Mouse (Mus musculus): Measurements from ENCODE around the gene Gm17949. TPM values are rescaled to one million over a fixed set of nuclear protein-coding genes. Genes with fewer than 3 reads are reported as not detected.

Gene Gm17949
- total and polyA plus RNA-seq, 3 experiments = 0.08 to 0.13 TPM; not detected in 1

DNA sequence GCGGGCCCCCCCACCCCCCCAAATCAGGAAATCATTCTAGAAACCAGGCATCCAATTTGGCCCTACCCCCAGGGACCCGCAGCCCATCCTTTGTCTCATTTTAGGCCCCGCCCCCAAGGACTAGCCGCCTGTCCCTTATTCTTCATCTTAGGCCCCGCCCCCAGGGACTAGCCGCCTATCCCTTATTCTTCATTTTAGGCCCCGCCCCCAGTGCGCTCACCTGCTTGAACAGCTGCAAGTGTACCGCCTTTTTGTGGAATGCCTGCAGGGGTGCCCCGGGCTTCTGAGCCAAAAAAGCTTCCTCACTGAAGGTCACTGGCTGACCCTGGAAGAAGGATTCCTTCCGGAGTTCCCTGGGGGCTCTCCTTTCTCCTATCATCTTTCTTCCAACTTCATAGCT lies 59.4 kb downstream of the Gm17949 start:
- TF ChIP-seq UBTF (IDR thresholded peaks at IDR 0.05; ENCODE audit: borderline replicate concordance, insufficient read depth, low read depth, low read length) (no peak), MYB (IDR thresholded peaks at IDR 0.05; ENCODE audit: low read depth, low read length) (no peak), POLR2A (IDR thresholded peaks at IDR 0.05; ENCODE audit: control insufficient read depth in 1 of 2, insufficient read depth in 1 of 2, low read depth in 1 of 2, low read length in 2 of 2, poor library complexity in 1 of 2) (no peak), CHD1 (IDR thresholded peaks at IDR 0.05; ENCODE audit: low read depth, low read length) (no peak), ELF1 (IDR thresholded peaks at IDR 0.05; ENCODE audit: low read depth, low read length) (no peak), ZC3H11A (IDR thresholded peaks at IDR 0.05; ENCODE audit: low read depth, low read length) (no peak), RCOR1 (IDR thresholded peaks at IDR 0.05; ENCODE audit: low read depth, low read length) (no peak), BHLHE40 (IDR thresholded peaks at IDR 0.05; ENCODE audit: borderline replicate concordance, low read depth, low read length) (no peak), USF1 (IDR thresholded peaks at IDR 0.05; ENCODE audit: low read depth, low read length) (no peak), SMC3 (IDR thresholded peaks at IDR 0.05; ENCODE audit: low read depth, low read length) (no peak), ZMIZ1 (IDR thresholded peaks at IDR 0.05; ENCODE audit: low read depth, low read length) (no peak)
- DNase-seq (ENCODE audit: low read depth, low spot score) = no peak

More for the DNA sequence above, 59.4 kb downstream of the Gm17949 start:
- no peak overlapping the region for H3K27ac ChIP-seq (ENCODE audit: control insufficient read depth, low read depth, low read length)
- H3K9ac ChIP-seq (ENCODE audit: control insufficient read depth, low read depth, low read length, poor library complexity, severe bottlenecking) = no peak overlapping the region
- H3K4me3 ChIP-seq (ENCODE audit: control insufficient read depth in 1 of 2, insufficient read depth in 1 of 2, low read depth in 2 of 2, low read length in 2 of 2) = no peak overlapping the region
- no peaks in the 10 kb centered on the region for H3K79me2 ChIP-seq (ENCODE audit: control insufficient read depth, insufficient read depth, low read length, poor library complexity)
- H3K9me3 ChIP-seq (replicated peaks; ENCODE audit: insufficient read depth, low read length) = no peaks in the 10 kb centered on the region
- peaks cover 0 to 5% of the 10 kb centered on the region in 2 experiments; a peak in 2 of 4 replicates for H3K4me1 ChIP-seq (ENCODE audit: control insufficient read depth in 1 of 2, insufficient read depth in 2 of 2, low read length in 2 of 2)
- peaks cover 0 to 8% of the 10 kb centered on the region in 2 experiments; a peak in 2 of 4 replicates for H3K36me3 ChIP-seq (ENCODE audit: control insufficient read depth in 1 of 2, insufficient read depth in 2 of 2, low read length in 2 of 2)
- no peaks in the 10 kb centered on the region for H3K27me3 ChIP-seq (ENCODE audit: control insufficient read depth in 1 of 2, insufficient read depth in 2 of 2, low read length in 2 of 2)

Other genes starting within 250 kb of the Gm17949 start
- gene Dus3l, start 246.7 kb upstream of the Gm17949 start, total RNA-seq (2012; rRNA removed) = 34.1 and 38.9 TPM in 2 replicates
- 10 to 100 TPM in 1 of 2 experiments, not detected in 1; 70.5 TPM for gene Dus3l, start 246.7 kb upstream of the Gm17949 start, polyA plus RNA-seq (2012; ENCODE audit: insufficient read depth in 1 of 2, insufficient read length in 2 of 2, low read depth in 1 of 2, low replicate concordance in 2 of 2, missing spikeins in 1 of 2)
- gene Prr22, start 241.2 kb upstream of the Gm17949 start, total RNA-seq (2012; rRNA removed) = 1.0 and 1.3 TPM in 2 replicates
- 1 to 10 TPM in 1 of 2 experiments, not detected in 1; 5.5 TPM for gene Prr22, start 241.2 kb upstream of the Gm17949 start, polyA plus RNA-seq (2012; ENCODE audit: insufficient read depth in 1 of 2, insufficient read length in 2 of 2, low read depth in 1 of 2, low replicate concordance in 2 of 2, missing spikeins in 1 of 2)
- 7.5 and 8.7 TPM in 2 replicates for gene Rfx2, start 180.5 kb upstream of the Gm17949 start, total RNA-seq (2012; rRNA removed)
- gene Rfx2, start 180.5 kb upstream of the Gm17949 start, polyA plus RNA-seq (2012; ENCODE audit: insufficient read depth in 1 of 2, insufficient read length in 2 of 2, low read depth in 1 of 2, low replicate concordance in 2 of 2, missing spikeins in 1 of 2) = 10 to 100 TPM in 1 of 2 experiments, not detected in 1; 29.2 TPM
- not detected in 2 replicates for gene Acsbg2, start 137.0 kb upstream of the Gm17949 start, total RNA-seq (2012; rRNA removed)
- gene Acsbg2, start 137.0 kb upstream of the Gm17949 start, polyA plus RNA-seq (2012; ENCODE audit: insufficient read depth in 1 of 2, insufficient read length in 2 of 2, low read depth in 1 of 2, low replicate concordance in 2 of 2, missing spikeins in 1 of 2) = not detected
- 0.26 and 0.27 TPM in 2 replicates for gene 1700061G19Rik, start 136.0 kb upstream of the Gm17949 start, total RNA-seq (2012; rRNA removed)
- under 1 TPM in 1 of 2 experiments, not detected in 1; 0.68 TPM for gene 1700061G19Rik, start 136.0 kb upstream of the Gm17949 start, polyA plus RNA-seq (2012; ENCODE audit: insufficient read depth in 1 of 2, insufficient read length in 2 of 2, low read depth in 1 of 2, low replicate concordance in 2 of 2, missing spikeins in 1 of 2)
- gene Mllt1, start 76.1 kb upstream of the Gm17949 start, total RNA-seq (2012; rRNA removed) = 21.7 and 25.0 TPM in 2 replicates
- gene Mllt1, start 76.1 kb upstream of the Gm17949 start, polyA plus RNA-seq (2012; ENCODE audit: insufficient read depth in 1 of 2, insufficient read length in 2 of 2, low read depth in 1 of 2, low replicate concordance in 2 of 2, missing spikeins in 1 of 2) = 10 to 100 TPM in 1 of 2 experiments, not detected in 1; 63.0 TPM
- gene Acer1, start 29.3 kb upstream of the Gm17949 start, total RNA-seq (2012; rRNA removed) = not detected in 2 replicates
- gene Acer1, start 29.3 kb upstream of the Gm17949 start, polyA plus RNA-seq (2012; ENCODE audit: insufficient read depth in 1 of 2, insufficient read length in 2 of 2, low read depth in 1 of 2, low replicate concordance in 2 of 2, missing spikeins in 1 of 2) = under 1 TPM in 1 of 2 experiments, not detected in 1; 0.03 TPM
- 177 TPM in 2 replicates for gene Clpp, start 21.2 kb upstream of the Gm17949 start, total RNA-seq (2012; rRNA removed)
- gene Clpp, start 21.2 kb upstream of the Gm17949 start, polyA plus RNA-seq (2012; ENCODE audit: insufficient read depth in 1 of 2, insufficient read length in 2 of 2, low read depth in 1 of 2, low replicate concordance in 2 of 2, missing spikeins in 1 of 2) = 100 to 1,000 TPM in 1 of 2 experiments, not detected in 1; 178 TPM
- 22.5 and 26.4 TPM in 2 replicates for gene Alkbh7, start 14.1 kb upstream of the Gm17949 start, total RNA-seq (2012; rRNA removed)
- 10 to 100 TPM in 1 of 2 experiments, not detected in 1; 18.9 TPM for gene Alkbh7, start 14.1 kb upstream of the Gm17949 start, polyA plus RNA-seq (2012; ENCODE audit: insufficient read depth in 1 of 2, insufficient read length in 2 of 2, low read depth in 1 of 2, low replicate concordance in 2 of 2, missing spikeins in 1 of 2)
- gene Pspn, start 11.5 kb upstream of the Gm17949 start, total RNA-seq (2012; rRNA removed) = not detected in 2 replicates
- 1 to 10 TPM in 1 of 2 experiments, not detected in 1; 1.0 TPM for gene Pspn, start 11.5 kb upstream of the Gm17949 start, polyA plus RNA-seq (2012; ENCODE audit: insufficient read depth in 1 of 2, insufficient read length in 2 of 2, low read depth in 1 of 2, low replicate concordance in 2 of 2, missing spikeins in 1 of 2)
- gene Gtf2f1, start 181 bp upstream of the Gm17949 start, total RNA-seq (2012; rRNA removed) = 116 and 145 TPM in 2 replicates
- gene Gtf2f1, start 181 bp upstream of the Gm17949 start, polyA plus RNA-seq (2012; ENCODE audit: insufficient read depth in 1 of 2, insufficient read length in 2 of 2, low read depth in 1 of 2, low replicate concordance in 2 of 2, missing spikeins in 1 of 2) = 100 to 1,000 TPM in 1 of 2 experiments, not detected in 1; 171 TPM
- 89.3 and 104 TPM in 2 replicates for gene Khsrp, start 20.1 kb downstream of the Gm17949 start, total RNA-seq (2012; rRNA removed)
- gene Khsrp, start 20.1 kb downstream of the Gm17949 start, polyA plus RNA-seq (2012; ENCODE audit: insufficient read depth in 1 of 2, insufficient read length in 2 of 2, low read depth in 1 of 2, low replicate concordance in 2 of 2, missing spikeins in 1 of 2) = 100 to 1,000 TPM; 125 to 157 TPM
- gene Slc25a41, start 30.2 kb downstream of the Gm17949 start, total RNA-seq (2012; rRNA removed) = 0.08 and 0.13 TPM in 2 replicates
- gene Slc25a41, start 30.2 kb downstream of the Gm17949 start, polyA plus RNA-seq (2012; ENCODE audit: insufficient read depth in 1 of 2, insufficient read length in 2 of 2, low read depth in 1 of 2, low replicate concordance in 2 of 2, missing spikeins in 1 of 2) = under 1 TPM in 1 of 2 experiments, not detected in 1; 0.15 TPM
- gene Crb3, start 47.6 kb downstream of the Gm17949 start, total RNA-seq (2012; rRNA removed) = not detected in 2 replicates
- gene Crb3, start 47.6 kb downstream of the Gm17949 start, polyA plus RNA-seq (2012; ENCODE audit: insufficient read depth in 1 of 2, insufficient read length in 2 of 2, low read depth in 1 of 2, low replicate concordance in 2 of 2, missing spikeins in 1 of 2) = under 1 TPM in 1 of 2 experiments, not detected in 1; 0.19 TPM
- 4.9 and 5.9 TPM in 2 replicates for gene Slc25a23, start 48.4 kb downstream of the Gm17949 start, total RNA-seq (2012; rRNA removed)
- gene Slc25a23, start 48.4 kb downstream of the Gm17949 start, polyA plus RNA-seq (2012; ENCODE audit: insufficient read depth in 1 of 2, insufficient read length in 2 of 2, low read depth in 1 of 2, low replicate concordance in 2 of 2, missing spikeins in 1 of 2) = 10 to 100 TPM in 1 of 2 experiments, not detected in 1; 60.8 TPM
- gene Dennd1c, start 67.0 kb downstream of the Gm17949 start, total RNA-seq (2012; rRNA removed) = 3.2 and 3.8 TPM in 2 replicates
- 10 to 100 TPM in 1 of 2 experiments, not detected in 1; 20.7 TPM for gene Dennd1c, start 67.0 kb downstream of the Gm17949 start, polyA plus RNA-seq (2012; ENCODE audit: insufficient read depth in 1 of 2, insufficient read length in 2 of 2, low read depth in 1 of 2, low replicate concordance in 2 of 2, missing spikeins in 1 of 2)
- 0.35 and 0.62 TPM in 2 replicates for gene Tubb4a, start 76.3 kb downstream of the Gm17949 start, total RNA-seq (2012; rRNA removed)
- 1 to 10 TPM in 1 of 2 experiments, not detected in 1; 6.4 TPM for gene Tubb4a, start 76.3 kb downstream of the Gm17949 start, polyA plus RNA-seq (2012; ENCODE audit: insufficient read depth in 1 of 2, insufficient read length in 2 of 2, low read depth in 1 of 2, low replicate concordance in 2 of 2, missing spikeins in 1 of 2)
- gene Tnfsf9, start 93.9 kb downstream of the Gm17949 start, total RNA-seq (2012; rRNA removed) = 2.0 and 2.5 TPM in 2 replicates
- 1 to 10 TPM in 1 of 2 experiments, not detected in 1; 3.4 TPM for gene Tnfsf9, start 93.9 kb downstream of the Gm17949 start, polyA plus RNA-seq (2012; ENCODE audit: insufficient read depth in 1 of 2, insufficient read length in 2 of 2, low read depth in 1 of 2, low replicate concordance in 2 of 2, missing spikeins in 1 of 2)
- not detected in 2 replicates for gene Cd70, start 138.3 kb downstream of the Gm17949 start, total RNA-seq (2012; rRNA removed)
- not detected for gene Cd70, start 138.3 kb downstream of the Gm17949 start, polyA plus RNA-seq (2012; ENCODE audit: insufficient read depth in 1 of 2, insufficient read length in 2 of 2, low read depth in 1 of 2, low replicate concordance in 2 of 2, missing spikeins in 1 of 2)
- gene Tnfsf14, start 182.7 kb downstream of the Gm17949 start, total RNA-seq (2012; rRNA removed) = not detected in 2 replicates
- gene Tnfsf14, start 182.7 kb downstream of the Gm17949 start, polyA plus RNA-seq (2012; ENCODE audit: insufficient read depth in 1 of 2, insufficient read length in 2 of 2, low read depth in 1 of 2, low replicate concordance in 2 of 2, missing spikeins in 1 of 2) = not detected
- 0.35 and 0.59 TPM in 2 replicates for gene C3, start 216.7 kb downstream of the Gm17949 start, total RNA-seq (2012; rRNA removed)
- gene C3, start 216.7 kb downstream of the Gm17949 start, polyA plus RNA-seq (2012; ENCODE audit: insufficient read depth in 1 of 2, insufficient read length in 2 of 2, low read depth in 1 of 2, low replicate concordance in 2 of 2, missing spikeins in 1 of 2) = 1 to 10 TPM in 1 of 2 experiments, not detected in 1; 3.2 TPM
- gene Gpr108, start 237.0 kb downstream of the Gm17949 start, total RNA-seq (2012; rRNA removed) = 21.8 and 22.1 TPM in 2 replicates
- 10 to 100 TPM in 1 of 2 experiments, not detected in 1; 35.9 TPM for gene Gpr108, start 237.0 kb downstream of the Gm17949 start, polyA plus RNA-seq (2012; ENCODE audit: insufficient read depth in 1 of 2, insufficient read length in 2 of 2, low read depth in 1 of 2, low replicate concordance in 2 of 2, missing spikeins in 1 of 2)
- gene Trip10, start 238.0 kb downstream of the Gm17949 start, total RNA-seq (2012; rRNA removed) = 8.9 and 10.9 TPM in 2 replicates
- 10 to 100 TPM in 1 of 2 experiments, not detected in 1; 20.8 TPM for gene Trip10, start 238.0 kb downstream of the Gm17949 start, polyA plus RNA-seq (2012; ENCODE audit: insufficient read depth in 1 of 2, insufficient read length in 2 of 2, low read depth in 1 of 2, low replicate concordance in 2 of 2, missing spikeins in 1 of 2)